Mouse (Mus musculus) spleen, adult 12 weeks (tissue): ENCODE results near the gene Ptgis.

Source experiments
- DNase-seq: peaks from one replicate; pipeline ENCODE4 v3.0.0; 2022; ENCODE audit warnings: low spot score

Ptgis gene

DNA sequence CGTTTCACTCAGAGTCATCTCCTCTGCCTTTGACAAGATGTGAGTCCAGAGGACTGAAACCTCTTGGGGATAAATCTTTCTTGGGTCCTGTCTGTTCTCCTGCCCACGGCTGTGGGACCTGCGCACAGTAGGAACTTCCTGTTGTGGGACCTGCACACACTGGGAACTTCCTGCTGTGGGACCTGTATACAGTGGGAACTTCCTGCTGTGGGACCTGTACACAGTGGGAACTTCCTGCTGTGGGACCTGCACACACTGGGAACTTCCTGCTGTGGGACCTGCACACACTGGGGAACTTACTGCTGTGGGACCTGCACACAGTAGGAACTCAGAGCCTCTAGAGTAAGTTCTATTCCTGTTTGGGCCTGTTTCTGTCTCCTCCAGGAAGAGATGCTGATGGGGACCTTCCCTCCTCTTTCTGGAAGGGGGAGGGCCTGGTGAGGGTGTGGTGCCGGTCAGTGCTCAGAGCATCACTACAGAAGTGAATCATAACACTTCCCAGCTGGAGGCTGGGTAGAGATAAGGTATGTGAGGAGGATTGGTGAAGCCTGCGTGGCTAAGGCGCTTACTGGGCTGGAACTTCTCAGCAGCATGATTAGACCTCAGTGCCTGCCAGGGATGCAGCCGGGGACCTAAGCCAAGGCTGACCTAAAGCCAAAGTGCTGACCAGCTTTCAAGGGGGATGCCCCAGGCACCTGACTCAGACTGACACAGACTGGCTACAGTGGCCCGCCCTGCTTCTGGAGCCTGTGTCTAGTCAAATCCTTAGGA, 22.8 kb upstream of the Ptgis start:
- DNase-seq, result no peak

- DNase-seq, result no peak
These were observed 22.0 kb upstream of the Ptgis start for GRCm38 (mm10) chr2:167262433-167262832.

GRCm38 (mm10) chr2:167261106-167261505, 20.7 kb upstream of the Ptgis start:
- no peak for DNase-seq

DNA sequence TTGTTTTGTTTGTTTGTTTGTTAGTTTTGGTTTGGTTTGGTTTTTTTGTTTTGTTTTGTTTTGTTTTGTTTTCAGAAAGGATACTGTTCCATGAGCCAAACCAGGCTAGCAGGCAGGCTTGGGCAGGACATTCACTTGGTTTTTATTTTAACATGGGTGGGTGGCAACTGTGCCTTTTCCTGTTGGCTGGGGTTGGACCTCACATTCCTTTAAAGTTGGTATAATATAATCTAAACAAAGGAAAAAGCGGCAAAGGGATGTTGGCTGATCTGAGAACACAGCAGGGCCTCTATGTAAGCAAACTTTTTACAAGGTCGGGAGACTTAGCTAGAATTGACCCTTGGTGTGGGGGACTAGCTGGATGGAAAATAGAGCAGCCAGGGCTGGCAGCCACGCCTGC, 17.4 kb upstream of the Ptgis start:
- no peak for DNase-seq

DNA sequence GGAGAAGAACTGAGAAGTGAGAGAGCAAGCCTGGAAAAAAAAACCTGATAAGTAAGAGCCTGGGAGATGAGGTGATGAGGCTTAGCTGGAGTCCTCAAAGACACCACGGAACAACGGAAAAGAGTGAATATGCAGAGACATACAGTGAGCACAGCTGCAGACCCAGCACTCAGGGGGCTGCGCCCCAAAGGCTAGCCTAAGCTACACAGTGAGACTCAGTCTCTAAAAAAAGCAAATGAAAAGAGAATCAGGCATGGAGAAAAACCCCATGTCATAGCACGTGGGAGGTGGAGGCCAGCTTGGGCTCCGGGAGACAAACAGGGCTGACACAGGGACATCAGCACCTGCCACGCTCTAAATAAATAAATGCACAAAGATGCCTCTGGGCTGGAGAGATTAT, 14.4 kb upstream of the Ptgis start:
- no peak for DNase-seq

DNA sequence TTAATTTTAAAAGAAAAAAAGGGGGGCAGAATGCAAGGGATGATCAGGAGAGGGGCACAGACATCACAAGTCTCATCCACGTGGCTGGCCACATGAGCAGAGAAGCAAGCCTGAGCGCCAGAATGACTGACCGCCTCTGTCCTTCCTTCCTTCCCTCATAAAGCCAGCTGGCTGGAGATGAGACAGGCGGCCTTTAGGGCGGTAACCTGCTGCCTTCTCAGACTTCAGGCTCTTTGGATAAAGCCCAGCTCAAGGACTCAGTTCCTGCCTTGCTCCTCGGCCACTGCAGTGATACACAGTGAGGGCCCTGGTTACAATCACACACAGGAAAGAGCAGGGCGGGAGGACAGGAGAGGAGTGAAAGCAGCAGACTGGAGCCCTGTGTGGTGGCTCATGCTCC, 13.8 kb upstream of the Ptgis start:
- DNase-seq, result no peak

DNA sequence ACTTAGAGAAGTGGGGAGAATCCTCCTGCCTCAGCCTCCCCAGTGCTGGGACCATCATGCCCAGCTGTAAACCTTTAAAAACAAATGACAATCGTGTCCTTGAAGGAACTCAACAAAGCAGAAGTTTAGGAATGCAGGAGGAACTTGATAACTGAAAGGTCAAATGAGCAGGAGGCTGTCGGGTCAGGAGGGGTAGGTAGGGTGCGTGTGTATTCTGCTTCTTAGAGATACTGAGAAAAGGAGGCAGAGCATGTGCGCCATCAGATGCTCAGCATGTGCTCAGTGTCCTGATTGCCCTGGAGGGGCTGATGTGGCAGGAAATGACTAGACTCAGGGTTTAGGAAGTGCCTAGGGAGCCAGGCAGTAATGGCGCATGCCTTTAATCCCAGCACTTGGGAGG, 13.1 kb upstream of the Ptgis start:
- DNase-seq, result no peak

DNA sequence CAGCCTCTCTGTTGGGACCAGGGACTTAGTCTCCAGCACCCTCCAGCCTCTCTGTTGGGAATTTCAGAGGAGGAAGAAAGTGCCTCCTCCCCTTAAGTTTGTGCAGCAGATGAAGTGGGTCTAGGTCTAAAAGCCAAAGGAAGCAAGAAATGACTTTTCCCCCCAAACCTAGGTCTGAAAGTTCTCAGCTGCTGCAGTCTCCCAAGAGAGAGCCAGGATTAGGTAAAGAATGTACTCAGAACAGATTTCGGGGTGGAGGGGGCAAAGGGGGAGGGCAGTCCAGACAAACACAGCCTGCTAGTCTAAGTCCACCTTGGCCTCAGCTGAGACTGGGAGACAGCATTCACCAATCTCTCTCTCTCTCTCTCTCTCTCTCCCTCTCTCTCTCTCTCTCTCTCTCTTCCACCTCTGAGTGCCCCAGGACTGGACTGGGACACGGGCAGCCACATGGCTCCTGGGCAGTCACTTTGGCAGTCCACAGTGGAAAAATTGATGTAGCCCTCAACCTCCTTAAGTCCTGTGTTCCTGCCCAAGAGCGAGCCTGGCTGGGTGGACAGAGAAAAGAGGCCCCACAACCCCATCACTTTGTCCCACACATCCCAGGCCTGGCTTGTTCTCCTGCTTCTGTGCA, 11.8 kb upstream of the Ptgis start:
- DNase-seq, result no peak

DNA sequence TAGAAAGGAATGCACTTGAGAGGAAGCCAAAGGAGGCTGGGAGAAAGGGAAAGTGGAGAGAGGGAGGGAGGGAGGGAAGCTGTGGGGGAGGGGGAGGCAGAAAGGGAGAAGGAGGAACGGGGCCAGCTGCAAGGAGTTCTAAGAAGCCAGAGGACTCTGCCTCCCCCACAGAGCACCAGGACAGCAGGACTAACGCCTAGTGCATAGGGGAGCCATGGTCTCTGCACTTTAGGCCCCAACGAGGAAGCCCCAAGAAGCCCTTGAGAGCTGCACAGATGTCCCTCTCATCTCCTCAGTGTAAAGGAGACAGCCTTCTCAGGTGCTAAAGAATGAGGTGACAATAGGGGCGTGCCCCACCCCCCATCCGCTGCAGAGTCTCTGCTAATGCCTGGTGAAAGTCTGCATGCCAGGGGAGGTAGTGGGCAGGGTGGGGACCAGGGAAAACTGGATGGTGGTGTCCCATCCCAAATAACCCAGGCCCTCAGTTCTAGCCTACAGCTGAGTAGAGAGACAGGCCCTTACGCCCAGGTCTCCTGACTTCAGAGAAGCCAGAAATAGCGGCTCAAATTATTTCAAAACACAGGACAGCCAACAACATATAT, 10.4 kb upstream of the Ptgis start:
- DNase-seq, result no peak

DNA sequence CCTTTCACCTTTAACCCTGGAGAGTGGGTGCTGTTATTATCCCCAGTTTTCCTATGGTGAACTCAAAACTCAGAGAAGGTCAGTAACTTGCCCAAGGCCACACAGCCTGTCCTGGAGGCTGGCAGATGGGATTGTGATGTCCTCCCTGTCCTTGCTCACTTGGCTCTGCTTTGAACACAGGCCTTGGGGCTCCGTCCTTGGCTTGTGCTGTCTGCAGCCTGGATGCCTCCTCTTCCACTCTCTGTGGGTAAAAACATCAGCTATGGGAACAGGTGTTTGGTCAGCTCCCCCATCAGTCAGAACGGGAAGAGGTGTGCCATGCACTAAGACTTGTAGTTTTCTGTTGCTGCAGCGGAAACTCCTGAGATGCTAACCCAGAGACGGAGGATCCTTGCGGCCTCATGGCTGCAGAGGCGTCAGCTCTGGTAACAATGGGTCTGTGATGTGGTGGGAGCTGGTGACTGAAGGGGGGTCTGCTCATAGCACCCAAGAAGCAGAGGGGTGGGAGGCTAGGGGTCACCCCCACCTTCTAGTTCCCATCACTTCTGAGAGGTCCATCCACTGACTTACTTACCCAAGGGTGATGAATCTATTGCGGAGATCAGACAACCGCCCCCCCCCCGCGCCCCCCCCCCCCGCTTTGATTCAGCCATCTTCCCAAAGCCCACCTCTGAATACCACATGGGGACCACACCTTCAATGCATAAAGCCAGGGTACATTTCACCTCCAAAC, 9.8 kb upstream of the Ptgis start:
- DNase-seq, result no peak

DNA sequence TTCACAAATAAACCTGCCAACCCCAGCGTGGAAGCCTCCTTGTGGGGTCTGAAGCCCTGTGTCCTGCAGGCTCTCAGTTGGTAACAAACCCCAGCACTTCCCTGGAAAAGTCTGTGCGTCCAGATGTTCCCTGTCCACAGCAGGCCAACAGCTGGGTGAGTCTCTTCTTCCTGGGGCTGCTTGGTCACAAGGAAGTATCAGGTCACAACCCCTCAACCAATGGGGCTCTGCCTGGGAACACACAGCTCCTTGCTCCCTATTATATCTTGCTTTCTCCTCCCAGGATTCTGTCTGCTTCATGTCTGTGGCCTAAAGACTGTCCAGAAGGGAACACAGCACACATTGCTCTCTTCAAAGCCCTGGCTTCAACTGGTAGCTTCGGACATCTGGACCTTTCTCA, 9.2 kb upstream of the Ptgis start:
- DNase-seq, result no peak

DNA sequence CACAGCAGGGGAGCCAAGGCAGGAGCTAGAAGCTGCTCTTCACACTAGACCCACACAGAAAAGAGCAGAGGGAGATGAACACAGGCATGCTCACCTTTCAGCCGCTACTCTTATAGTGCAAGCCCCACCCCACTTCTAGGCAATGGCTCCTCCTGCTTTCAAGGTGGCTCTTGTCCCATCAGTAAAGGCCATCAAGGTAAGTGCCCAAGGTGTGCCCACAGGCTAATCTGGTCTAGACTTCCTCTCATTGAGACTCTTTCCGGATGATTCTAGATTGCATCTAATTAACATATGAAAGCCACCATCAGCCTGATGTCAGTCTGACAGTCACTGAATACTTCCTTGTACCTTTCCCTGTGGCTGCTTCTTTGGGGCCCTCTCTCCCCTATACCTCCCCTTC, 7.4 kb upstream of the Ptgis start:
- DNase-seq, result no peak

DNA sequence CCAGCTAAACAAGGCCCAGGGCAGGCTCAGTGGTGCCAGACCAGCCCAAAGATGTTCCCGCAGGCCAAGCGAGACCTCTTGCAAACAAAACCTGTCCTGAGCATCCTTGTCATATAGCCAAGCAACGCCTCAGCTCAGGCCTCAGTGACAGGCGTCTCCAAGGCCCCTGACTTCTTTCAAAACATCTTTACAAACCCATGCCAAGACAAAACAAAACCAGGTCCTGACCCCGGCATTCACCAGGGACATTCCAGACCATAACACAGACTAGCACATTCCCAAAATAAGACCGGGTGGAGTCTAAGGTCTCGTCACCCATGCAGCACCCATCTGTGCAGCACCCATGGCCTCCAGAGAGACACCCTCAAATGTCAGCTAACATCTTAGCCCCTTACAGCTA, 6.3 kb upstream of the Ptgis start:
- no peak for DNase-seq

DNA sequence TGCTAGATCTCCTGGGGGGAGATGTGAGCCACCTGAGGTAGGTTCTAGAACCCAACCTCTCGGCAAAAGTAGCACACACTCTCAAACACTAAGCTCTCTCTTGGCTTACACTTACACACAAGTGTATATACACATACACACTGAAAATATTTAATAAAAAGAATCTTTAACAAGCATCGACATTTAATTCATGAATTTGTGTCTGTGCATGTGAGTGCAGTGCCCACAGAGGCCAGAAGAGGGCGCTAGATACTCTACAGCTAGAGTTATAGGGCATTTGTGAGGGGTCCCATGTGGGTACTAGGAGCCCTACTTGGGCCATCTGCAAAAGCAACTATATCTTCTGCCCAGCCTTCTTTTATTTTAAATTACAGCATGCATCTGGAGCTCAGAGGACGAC, 4.5 kb upstream of the Ptgis start:
- DNase-seq, result no peak

DNA sequence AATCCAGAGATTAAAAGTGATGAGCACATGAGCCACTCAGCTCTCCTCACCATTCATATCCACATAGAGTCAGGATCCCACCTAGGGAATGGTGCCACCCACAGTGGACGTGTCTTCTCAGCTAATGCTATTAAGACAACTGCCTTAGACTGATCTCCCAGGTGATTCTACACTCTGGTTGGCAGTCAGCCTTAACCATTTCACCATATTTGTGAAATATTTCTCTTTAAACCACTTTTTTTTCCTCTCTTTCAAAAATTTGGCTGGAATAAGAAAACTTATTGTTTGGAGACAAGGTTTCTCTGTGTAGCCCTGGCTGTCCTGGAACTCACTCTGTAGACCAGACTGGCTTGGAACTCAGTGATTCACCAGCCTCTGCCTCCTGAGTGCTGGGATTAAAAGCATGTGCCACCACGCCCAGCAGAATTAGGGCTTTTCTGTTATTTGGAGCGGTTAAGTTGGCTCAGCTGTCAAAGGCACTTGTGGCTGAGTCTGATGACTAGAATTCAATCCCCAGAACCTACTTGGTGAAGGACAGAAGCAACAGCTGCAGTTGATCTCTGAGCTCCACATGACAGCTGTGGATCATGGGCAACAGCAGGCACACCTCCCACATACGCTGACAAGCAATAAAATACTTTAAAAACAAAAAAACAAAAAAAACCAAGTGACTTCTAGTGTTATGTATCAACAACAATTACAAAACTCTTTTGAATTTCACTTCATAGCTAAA, 3.6 kb upstream of the Ptgis start:
- DNase-seq, result no peak

- DNase-seq, result no peak
These were observed 1.1 kb downstream of the Ptgis start for GRCm38 (mm10) chr2:167239262-167239661.

GRCm38 (mm10) chr2:167237224-167237623, 3.2 kb downstream of the Ptgis start:
- DNase-seq, result no peak

- no peak for DNase-seq
These were observed 4.2 kb downstream of the Ptgis start for GRCm38 (mm10) chr2:167236174-167236573.

- DNase-seq, result no peak
These were observed 4.9 kb downstream of the Ptgis start for GRCm38 (mm10) chr2:167235338-167236018.

DNA sequence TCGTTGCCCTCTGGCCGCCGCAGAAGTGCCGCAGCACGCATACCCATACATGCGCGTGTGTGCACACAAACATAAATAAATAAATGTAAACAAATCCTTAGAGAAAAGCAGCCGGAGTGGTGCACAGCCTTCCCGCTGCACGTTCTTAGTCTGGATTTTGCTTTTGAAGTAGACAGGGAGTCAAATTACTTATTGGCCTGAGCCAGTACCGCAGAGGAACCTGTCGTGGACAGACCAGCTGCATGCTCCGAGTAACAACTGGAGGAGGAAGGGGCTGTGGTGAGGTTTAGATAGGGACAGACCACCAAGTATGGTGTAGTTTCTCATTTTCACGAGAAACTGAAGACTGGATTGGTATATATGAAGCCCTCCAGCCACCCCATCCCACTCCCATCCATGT, 6.6 kb downstream of the Ptgis start:
- DNase-seq, result no peak

GRCm38 (mm10) chr2:167233009-167233335, 7.4 kb downstream of the Ptgis start:
- DNase-seq, result no peak
